Mouse (Mus musculus): ENCODE data around the gene Mtrex. TPM values are rescaled to one million over a fixed set of nuclear protein-coding genes. Genes with fewer than 3 reads are reported as not detected.

Mtrex gene
- polyA plus RNA-seq, 1 experiment from 2014 or later: 74.7 TPM

GRCm38 (mm10) chr13:112822413-112822812, 104.8 kb downstream of the Mtrex start:
- Histone ChIP-seq H3K27me3 (no peaks in the 10 kb centered on the region), H3K36me3 (0 out of 2 replicates have a peak, but pooled peaks cover 4% of the 10 kb centered on the region), H3K9ac (no peak overlapping the region), H3K27ac (no peak overlapping the region), H3K9me3 (no peaks in the 10 kb centered on the region), H3K4me1 (no peaks in the 10 kb centered on the region), H3K4me3 (no peak overlapping the region), H3K4me2 (no peak overlapping the region)
- ATAC-seq (ENCODE audit: insufficient number of reproducible peaks, insufficient read depth, low FRiP score, low TSS enrichment, low read depth): no peak
- WGBS: 70% methylated on average over 3 of the region's 3 CpGs

- no peaks in the 10 kb centered on the region for H3K9me3 ChIP-seq
- no peak overlapping the region for H3K9ac ChIP-seq
- no peak overlapping the region for H3K4me3 ChIP-seq
- H3K4me2 ChIP-seq: no peak overlapping the region
- H3K4me1 ChIP-seq: no peaks in the 10 kb centered on the region
- no peak for ATAC-seq (ENCODE audit: insufficient number of reproducible peaks, insufficient read depth, low FRiP score, low TSS enrichment, low read depth)
- WGBS: 82% methylated on average over 3 of the region's 3 CpGs
- H3K27ac ChIP-seq: no peak overlapping the region
- no peaks in the 10 kb centered on the region for H3K27me3 ChIP-seq
- 0 out of 2 replicates have a peak, but pooled peaks cover 4% of the 10 kb centered on the region for H3K36me3 ChIP-seq
These were observed 109.1 kb downstream of the Mtrex start for GRCm38 (mm10) chr13:112818125-112818524.

Other genes starting within 250 kb of the Mtrex start
- gene Plpp1, start 126.6 kb downstream of the Mtrex start, polyA plus RNA-seq (2015; fragmentation: Nextera tagmentation; extraction: Ambion mirVana): 46.9 and 51.8 TPM in 2 replicates
- gene Dhx29, start 56 bp upstream of the Mtrex start, polyA plus RNA-seq (2015; fragmentation: Nextera tagmentation; extraction: Ambion mirVana): 31.6 and 44.2 TPM in 2 replicates
- gene Ccno, start 60.4 kb upstream of the Mtrex start, polyA plus RNA-seq (2015; fragmentation: Nextera tagmentation; extraction: Ambion mirVana): 0.63 and 1.1 TPM in 2 replicates
- gene Mcidas, start 66.4 kb upstream of the Mtrex start, polyA plus RNA-seq (2015; fragmentation: Nextera tagmentation; extraction: Ambion mirVana): 0.21 and 0.34 TPM in 2 replicates
- gene Cdc20b, start 107.7 kb upstream of the Mtrex start, polyA plus RNA-seq (2015; fragmentation: Nextera tagmentation; extraction: Ambion mirVana): 0.14 TPM in 1 of 2 replicates, not detected in the other
- 181 and 205 TPM in 2 replicates for gene Gpx8, start 119.0 kb upstream of the Mtrex start, polyA plus RNA-seq (2015; fragmentation: Nextera tagmentation; extraction: Ambion mirVana)
- not detected in 2 replicates for gene Gzma, start 173.6 kb upstream of the Mtrex start, polyA plus RNA-seq (2015; fragmentation: Nextera tagmentation; extraction: Ambion mirVana)